Mouse (Mus musculus): ENCODE measurements around the gene Hist1h2ao.

- TF ChIP-seq CTCF (IDR thresholded peaks at IDR 0.05; ENCODE audit: low read depth, low read length), result no peak
- TF ChIP-seq POLR2A (IDR thresholded peaks at IDR 0.05; ENCODE audit: extremely low read depth, insufficient read depth, low read length), result no peak
These were observed 20.1 kb downstream of the Hist1h2ao start for GRCm38 (mm10) chr13:21830344-21830743.
